Mouse (Mus musculus) liver, adult 2 months (tissue): ENCODE measurements around the gene Elavl4. TPM values are rescaled to one million over a fixed set of nuclear protein-coding genes. Genes with fewer than 3 reads are reported as not detected.

Experiments used
- DNase-seq: peaks from one replicate; pipeline ENCODE4 v3.0.0-alpha.2; 2011; ENCODE audit warnings: low read depth, low spot score; ENCODE audit errors: extremely low read depth
- H3K27ac ChIP-seq: fragments of 200-500 bp; replicated peaks from 2 replicates; pipeline ENCODE4 v1.5.1; 2012; ENCODE audit warnings: low read depth, mild to moderate bottlenecking, control low read depth, inconsistent platforms, low read length; ENCODE audit not compliant: insufficient read depth
- H3K27me3 ChIP-seq: fragments of 200-500 bp; 2 replicates; pipeline ENCODE4 v1.6.1; 2012; ENCODE audit warnings: mild to moderate bottlenecking, moderate library complexity, low read length, inconsistent platforms; ENCODE audit not compliant: control insufficient read depth, insufficient read depth
- H3K36me3 ChIP-seq: fragments of 200-500 bp; 2 replicates; pipeline ENCODE4 v1.6.1; 2012; ENCODE audit warnings: low read length, inconsistent platforms; ENCODE audit not compliant: control insufficient read depth, insufficient read depth
- H3K4me1 ChIP-seq: fragments of 200-500 bp; 2 replicates; pipeline ENCODE4 v1.6.1; 2011; ENCODE audit warnings: low read length; ENCODE audit not compliant: control insufficient read depth, insufficient read depth
- H3K4me3 ChIP-seq: fragments of 200-500 bp; 2 replicates; pipeline ENCODE4 v1.5.1; 2011; ENCODE audit warnings: low read depth, mild to moderate bottlenecking, control low read depth, low read length, moderate library complexity; ENCODE audit not compliant: insufficient read depth
- H3K79me2 ChIP-seq: fragments of 200-500 bp; 2 replicates; pipeline ENCODE4 v1.6.1; 2012; ENCODE audit warnings: inconsistent platforms, mild to moderate bottlenecking, low read length, moderate library complexity; ENCODE audit not compliant: control insufficient read depth, insufficient read depth
- H3K9ac ChIP-seq: fragments of 200-500 bp; 2 replicates; pipeline ENCODE4 v1.6.1; 2012; ENCODE audit warnings: low read depth, mild to moderate bottlenecking, control low read depth, inconsistent platforms, low read length
- CTCF ChIP-seq: fragments of 200-500 bp; IDR thresholded peaks from 2 replicates; pipeline ENCODE4 v1.5.1; 2011; ENCODE audit warnings: low read depth, low read length, control low read depth
- POLR2A ChIP-seq: fragments of 200-500 bp; IDR thresholded peaks from 2 replicates; pipeline ENCODE4 v1.6.1; 2011; ENCODE audit warnings: low read length, control low read depth; ENCODE audit not compliant: insufficient read depth; ENCODE audit errors: extremely low read depth
- WGBS: fragments of 180-500 bp; shearing (Covaris S2); methylation state at CpG from one replicate; pipeline ENCODE4 v1.1.7; 2018; 5-methylcytosine and 5-hydroxymethylcytosine counted together
- polyA plus RNA-seq: library from polyadenylated mRNA; depleted of rRNA; stranded (reverse); fragments of >200 nt; gene quantifications from 2 replicates; pipeline ENCODE4 v1.2.3, GENCODE M21; 2012
- total RNA-seq: library from RNA; depleted of rRNA; stranded (reverse); fragments of >200 nt; gene quantifications from 2 replicates; pipeline ENCODE4 v1.2.3, GENCODE M21; 2014

The Elavl4 gene
- total and polyA plus RNA-seq, 2 experiments, result not detected

DNA sequence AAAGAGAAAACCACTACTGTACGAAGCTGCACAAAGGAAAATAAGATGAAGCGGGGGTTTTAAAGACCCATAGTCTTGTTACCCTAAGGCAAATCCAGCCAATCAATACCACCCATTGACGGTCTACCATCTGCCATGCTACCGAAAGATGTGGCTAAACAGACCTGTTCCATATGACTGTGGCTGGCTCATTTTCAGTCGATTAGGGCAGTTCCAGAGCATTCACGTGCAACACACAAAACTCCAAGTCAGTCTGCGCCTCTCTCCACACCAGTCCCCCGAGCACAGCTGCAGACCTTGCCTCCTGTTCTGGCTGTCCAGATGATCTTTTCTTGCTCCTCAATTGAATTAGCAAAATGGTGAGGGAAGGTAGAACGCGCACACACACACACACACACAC, 59.2 kb downstream of the Elavl4 start:
- Histone ChIP-seq H3K27ac (no peak overlapping the region), H3K4me3 (no peak overlapping the region), H3K27me3 (no peaks in the 10 kb centered on the region), H3K9ac (no peak overlapping the region), H3K36me3 (no peaks in the 10 kb centered on the region), H3K79me2 (no peaks in the 10 kb centered on the region), H3K4me1 (no peaks in the 10 kb centered on the region)
- no peak for DNase-seq
- WGBS, result 80% methylated on average over 10 of the region's 10 CpGs
- no peak for TF ChIP-seq POLR2A
- TF ChIP-seq CTCF, result no peak

DNA sequence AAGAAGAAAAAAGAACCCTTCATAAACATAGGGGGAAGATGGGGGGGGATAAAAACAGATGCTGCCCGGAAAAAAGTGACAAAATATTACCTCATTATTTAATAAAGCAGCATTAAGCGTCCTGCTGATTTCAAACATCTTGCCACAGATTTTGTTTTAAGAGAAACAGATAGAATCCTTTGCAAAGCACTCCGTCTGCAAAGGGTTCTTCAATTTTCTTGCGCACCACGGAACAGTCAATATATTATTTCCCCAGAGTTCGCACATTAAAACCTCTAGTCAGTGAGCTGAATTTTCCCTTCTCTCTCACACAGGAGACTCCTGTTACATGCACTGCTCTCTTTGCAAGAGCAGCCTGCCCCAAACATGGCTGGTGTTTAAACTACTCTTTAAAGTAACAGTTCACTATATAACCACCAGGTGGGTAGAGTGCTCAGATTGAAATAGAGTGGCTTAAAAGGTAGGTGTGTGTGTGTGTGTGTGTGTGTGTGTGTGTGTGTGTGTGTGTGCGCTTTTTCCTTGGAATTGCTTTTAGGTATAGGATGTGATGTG, 61.1 kb downstream of the Elavl4 start:
- H3K36me3 ChIP-seq, result no peaks in the 10 kb centered on the region
- H3K4me3 ChIP-seq, result no peak overlapping the region
- no peak overlapping the region for H3K9ac ChIP-seq
- TF ChIP-seq POLR2A, result no peak
- no peak for TF ChIP-seq CTCF
- no peaks in the 10 kb centered on the region for H3K79me2 ChIP-seq
- no peak for DNase-seq
- peaks cover 4% of the 10 kb centered on the region; the same call in 1 of the 2 replicates for H3K27me3 ChIP-seq
- H3K4me1 ChIP-seq, result no peaks in the 10 kb centered on the region
- 84% methylated on average over 7 of the region's 7 CpGs for WGBS
- no peak overlapping the region for H3K27ac ChIP-seq

DNA sequence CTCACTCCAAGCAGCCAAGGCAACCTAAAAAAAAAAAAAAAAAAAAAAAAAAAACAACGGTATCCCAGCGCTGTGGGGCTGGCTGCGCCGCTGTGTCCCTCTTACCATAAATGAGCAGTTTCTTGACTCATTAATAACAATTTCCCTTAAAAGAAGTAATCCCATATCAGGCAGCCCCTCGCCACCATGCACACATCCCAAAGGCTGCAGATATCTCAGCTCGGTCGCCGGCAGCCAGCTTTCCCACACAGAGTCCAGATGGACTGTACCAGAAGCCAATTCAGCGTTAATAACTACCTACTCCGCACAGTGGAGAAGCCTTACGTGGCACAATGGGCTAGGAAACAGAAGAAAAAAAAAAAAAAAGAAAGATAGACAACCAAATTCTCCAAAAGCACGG, 61.7 kb downstream of the Elavl4 start:
- Histone ChIP-seq H3K79me2 (no peaks in the 10 kb centered on the region), H3K9ac (no peak overlapping the region), H3K36me3 (no peaks in the 10 kb centered on the region), H3K4me1 (no peaks in the 10 kb centered on the region), H3K4me3 (no peak overlapping the region), H3K27ac (no peak overlapping the region), H3K27me3 (peaks cover 4% of the 10 kb centered on the region; the same call in 1 of the 2 replicates)
- TF ChIP-seq POLR2A, result no peak
- TF ChIP-seq CTCF, result no peak
- DNase-seq, result no peak
- WGBS, result 77% methylated on average over 12 of the region's 12 CpGs

DNA sequence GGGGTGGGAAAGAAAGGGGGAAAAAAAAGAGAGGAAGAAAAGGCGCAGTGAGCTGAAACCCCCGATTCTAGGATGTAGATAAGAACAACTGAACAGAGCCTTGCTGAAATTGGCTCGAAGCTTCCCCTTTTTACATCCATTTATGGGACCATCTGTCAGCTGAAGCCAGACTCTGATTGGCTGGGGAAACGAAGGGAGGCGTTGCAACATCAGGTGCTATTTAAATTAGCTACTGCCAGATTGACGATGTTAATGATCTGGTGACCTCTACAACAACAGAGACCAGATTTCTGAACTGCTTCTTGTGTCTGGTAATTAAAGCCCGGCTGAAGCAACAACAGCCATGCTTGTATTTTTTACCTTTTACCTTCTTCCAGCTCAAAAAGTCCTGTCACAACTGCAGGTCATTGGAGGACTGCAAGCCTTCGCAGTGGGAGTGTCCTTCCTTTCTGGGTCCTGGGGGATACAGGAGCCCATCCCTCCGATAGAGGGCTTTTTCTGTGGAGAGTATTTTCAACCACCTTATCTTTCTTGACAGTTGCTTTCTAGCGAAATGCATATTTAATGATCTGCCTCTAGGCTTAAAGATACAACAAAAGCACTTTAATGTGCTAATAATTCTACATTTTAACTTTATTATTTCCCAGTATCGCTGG, 64.2 kb downstream of the Elavl4 start:
- DNase-seq, result no peak
- TF ChIP-seq POLR2A (no peak), CTCF (no peak)
- H3K4me3 ChIP-seq, result no peak overlapping the region
- H3K9ac ChIP-seq, result no peak overlapping the region
- H3K36me3 ChIP-seq, result no peaks in the 10 kb centered on the region
- H3K4me1 ChIP-seq, result no peaks in the 10 kb centered on the region
- no peak overlapping the region for H3K27ac ChIP-seq
- WGBS, result 44% methylated on average over 11 of the region's 11 CpGs
- H3K79me2 ChIP-seq, result no peaks in the 10 kb centered on the region
- H3K27me3 ChIP-seq, result peaks cover 4% of the 10 kb centered on the region; the same call in 1 of the 2 replicates

DNA sequence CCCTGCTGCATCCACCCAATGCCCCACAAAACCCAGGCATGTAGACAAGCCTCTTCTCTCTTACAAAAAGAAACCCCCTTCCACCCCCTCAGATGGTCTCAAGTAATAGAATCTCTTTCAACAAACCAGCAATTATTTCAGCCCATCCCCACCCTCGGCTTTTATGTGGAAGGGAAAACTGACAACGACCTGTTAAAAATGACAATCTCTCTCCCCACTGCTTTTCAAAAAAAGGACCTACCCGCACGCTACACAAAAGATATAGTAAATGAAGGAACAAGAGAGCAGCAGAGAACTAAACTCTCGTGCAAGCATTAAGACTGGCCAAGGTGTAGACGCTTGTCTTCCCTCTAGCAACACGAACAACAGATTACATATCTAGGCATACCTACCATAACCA, 64.9 kb downstream of the Elavl4 start:
- Histone ChIP-seq H3K4me1 (no peaks in the 10 kb centered on the region), H3K4me3 (no peak overlapping the region), H3K27me3 (peaks cover 4% of the 10 kb centered on the region; the same call in 1 of the 2 replicates), H3K79me2 (no peaks in the 10 kb centered on the region), H3K36me3 (no peaks in the 10 kb centered on the region), H3K9ac (no peak overlapping the region), H3K27ac (no peak overlapping the region)
- TF ChIP-seq POLR2A, result no peak
- no peak for TF ChIP-seq CTCF
- 73% methylated on average over 7 of the region's 7 CpGs for WGBS
- no peak for DNase-seq

DNA sequence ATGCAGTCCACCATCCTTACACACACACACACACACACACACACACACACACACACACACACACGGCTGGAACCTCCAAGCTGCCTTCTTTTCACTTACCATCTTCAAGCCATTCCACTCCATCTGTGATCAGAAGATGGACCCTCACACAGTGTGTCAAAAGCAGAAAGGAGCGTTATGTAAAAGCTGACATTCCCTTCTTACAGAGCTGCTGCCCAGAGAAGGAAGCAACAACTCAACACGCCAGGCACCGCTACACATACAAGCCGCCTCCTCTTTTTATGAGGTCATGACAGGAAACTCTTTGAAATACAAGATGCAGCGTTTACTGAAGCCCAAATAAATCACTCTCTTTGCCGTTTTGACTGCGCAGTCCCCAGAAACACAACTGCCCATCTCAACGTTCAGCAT, 65.3 kb downstream of the Elavl4 start:
- Histone ChIP-seq H3K9ac (no peak overlapping the region), H3K27ac (no peak overlapping the region), H3K79me2 (no peaks in the 10 kb centered on the region), H3K4me1 (no peaks in the 10 kb centered on the region), H3K27me3 (peaks cover 4% of the 10 kb centered on the region; the same call in 1 of the 2 replicates), H3K4me3 (no peak overlapping the region), H3K36me3 (no peaks in the 10 kb centered on the region)
- TF ChIP-seq POLR2A, result no peak
- no peak for TF ChIP-seq CTCF
- DNase-seq, result no peak
- 56% methylated on average over 9 of the region's 9 CpGs for WGBS
